Mouse (Mus musculus) heart, embryonic 11.5 days (tissue): ENCODE results near the gene F11r. TPM values are rescaled to one million over a fixed set of nuclear protein-coding genes. Genes with fewer than 3 reads are reported as not detected.

Source experiments
- ATAC-seq: fragments of 200-750 bp; cut with Nextera tagmentation; replicated peaks from 2 replicates; pipeline ENCODE4 v1.8.0; 2017; ENCODE audit warnings: moderate library complexity; ENCODE audit not compliant: insufficient number of reproducible peaks, low FRiP score, low TSS enrichment
- H3K27ac ChIP-seq: fragments of 300-500 bp; sonication (generic); 2 replicates; pipeline ENCODE4 v1.5.1; 2014; ENCODE audit warnings: mild to moderate bottlenecking, low read depth, low read length
- H3K27me3 ChIP-seq: fragments of 300-500 bp; sonication (generic); 2 replicates; pipeline ENCODE4 v1.6.1; 2014; ENCODE audit warnings: mild to moderate bottlenecking, low read length, mixed read lengths; ENCODE audit not compliant: control insufficient read depth, insufficient read depth
- H3K36me3 ChIP-seq: fragments of 300-500 bp; sonication (generic); 2 replicates; pipeline ENCODE4 v1.6.1; 2014; ENCODE audit warnings: mild to moderate bottlenecking, low read length, moderate library complexity, mixed read lengths; ENCODE audit not compliant: control insufficient read depth, insufficient read depth
- H3K4me1 ChIP-seq: fragments of 300-500 bp; sonication (generic); 2 replicates; pipeline ENCODE4 v1.6.1; 2014; ENCODE audit warnings: low read length; ENCODE audit not compliant: control insufficient read depth, insufficient read depth
- H3K4me2 ChIP-seq: fragments of 300-500 bp; sonication (generic); 2 replicates; pipeline ENCODE4 v1.6.1; 2014; ENCODE audit warnings: mild to moderate bottlenecking, moderate library complexity
- H3K4me3 ChIP-seq: fragments of 300-500 bp; sonication (generic); 2 replicates; pipeline ENCODE4 v1.5.1; 2014; ENCODE audit warnings: low read depth, low read length
- H3K9ac ChIP-seq: fragments of 300-500 bp; sonication (generic); 2 replicates; pipeline ENCODE4 v1.6.1; 2014; ENCODE audit warnings: mild to moderate bottlenecking, low read depth, low read length, moderate library complexity
- H3K9me3 ChIP-seq: fragments of 300-500 bp; sonication (generic); replicated peaks from 2 replicates; pipeline ENCODE4 v1.6.1; 2016; ENCODE audit warnings: low read length; ENCODE audit not compliant: control insufficient read depth
- WGBS: fragments of 180-500 bp; shearing (Covaris S2); extraction: QIAGEN DNeasy Blood & Tissue Kit; methylation state at CpG from one replicate; pipeline ENCODE4 v1.1.7; 2014; ENCODE audit not compliant: insufficient replicate concordance; 5-methylcytosine and 5-hydroxymethylcytosine counted together
- polyA plus RNA-seq: library from polyadenylated mRNA; unstranded; fragments of >200 nt; fragmentation: Nextera tagmentation; extraction: Ambion mirVana; gene quantifications from 2 replicates; pipeline ENCODE4 v1.2.1, GENCODE M21; 2014

The F11r gene
- polyA plus RNA-seq, 1 experiment from 2014 or later, result 64.1 TPM

GRCm38 (mm10) chr1:171503250-171503591, 65.9 kb downstream of the F11r start, which contains the start of gene Alyref2:
TSS of gene Alyref2 (plus strand) at chr1:171503478.
- H3K9ac ChIP-seq, result peak within 1 kb of the TSS; percentile 83
- H3K36me3 ChIP-seq, result no peaks in the 10 kb centered on the region
- under 1% methylated on average over 19 of the region's 19 CpGs for WGBS
- peak within 1 kb of the TSS; percentile 69 for H3K4me2 ChIP-seq
- no peaks in the 10 kb centered on the region for H3K4me1 ChIP-seq
- ATAC-seq, result peak; percentile 82
- no peaks in the 10 kb centered on the region for H3K9me3 ChIP-seq
- no peaks in the 10 kb centered on the region for H3K27me3 ChIP-seq
- H3K4me3 ChIP-seq, result peak within 1 kb of the TSS; percentile 63
- peak within 1 kb of the TSS; percentile 94 for H3K27ac ChIP-seq

GRCm38 (mm10) chr1:171503592-171504291, 66.4 kb downstream of the F11r start:
- peak overlapping the region; percentile 69 for H3K4me2 ChIP-seq
- peak; percentile 66 for ATAC-seq
- H3K4me3 ChIP-seq, result peak overlapping the region; percentile 63
- no peaks in the 10 kb centered on the region for H3K36me3 ChIP-seq
- no peaks in the 10 kb centered on the region for H3K27me3 ChIP-seq
- H3K4me1 ChIP-seq, result no peaks in the 10 kb centered on the region
- H3K9ac ChIP-seq, result peak overlapping the region; percentile 83
- H3K27ac ChIP-seq, result peak overlapping the region; percentile 94
- WGBS, result under 1% methylated on average over 53 of the region's 53 CpGs
- H3K9me3 ChIP-seq, result no peaks in the 10 kb centered on the region

- 76% methylated on average over 4 of the region's 4 CpGs for WGBS
- ATAC-seq, result no peak
- Histone ChIP-seq H3K9ac (no peak overlapping the region), H3K36me3 (no peaks in the 10 kb centered on the region), H3K27ac (no peak overlapping the region), H3K27me3 (no peaks in the 10 kb centered on the region), H3K4me2 (peak overlapping the region; percentile 69), H3K4me3 (peak overlapping the region; percentile 8; the same call in 1 of the 2 replicates), H3K4me1 (no peaks in the 10 kb centered on the region), H3K9me3 (no peaks in the 10 kb centered on the region)
These were observed 67.3 kb downstream of the F11r start for GRCm38 (mm10) chr1:171504586-171504985.

- Histone ChIP-seq H3K4me2 (no peak overlapping the region), H3K27ac (no peak overlapping the region), H3K4me1 (no peaks in the 10 kb centered on the region), H3K9me3 (no peaks in the 10 kb centered on the region), H3K4me3 (no peak overlapping the region), H3K9ac (no peak overlapping the region), H3K36me3 (no peaks in the 10 kb centered on the region), H3K27me3 (no peaks in the 10 kb centered on the region)
- ATAC-seq, result no peak
- 74% methylated on average over 2 of the region's 2 CpGs for WGBS
These were observed 75.9 kb downstream of the F11r start for GRCm38 (mm10) chr1:171513234-171513633.

GRCm38 (mm10) chr1:171513760-171514159, 76.4 kb downstream of the F11r start:
- Histone ChIP-seq H3K4me3 (no peak overlapping the region), H3K27me3 (no peaks in the 10 kb centered on the region), H3K9me3 (no peaks in the 10 kb centered on the region), H3K9ac (no peak overlapping the region), H3K4me1 (no peaks in the 10 kb centered on the region), H3K4me2 (no peak overlapping the region), H3K36me3 (no peaks in the 10 kb centered on the region), H3K27ac (no peak overlapping the region)
- no peak for ATAC-seq
- WGBS, result 84% methylated on average over 1 of the region's 1 CpGs

Other genes starting within 250 kb of the F11r start
- gene Pcp4l1, start 241.3 kb upstream of the F11r start, polyA plus RNA-seq, result 36.2 and 40.0 TPM in 2 replicates
- 0.11 and 0.19 TPM in 2 replicates for gene Nr1i3, start 223.6 kb upstream of the F11r start, polyA plus RNA-seq
- 44.1 and 53.2 TPM in 2 replicates for gene Tomm40l, start 215.0 kb upstream of the F11r start, polyA plus RNA-seq
- 13.6 and 55.4 TPM in 2 replicates for gene Apoa2, start 212.5 kb upstream of the F11r start, polyA plus RNA-seq
- gene Fcer1g, start 203.2 kb upstream of the F11r start, polyA plus RNA-seq, result 12.1 and 18.4 TPM in 2 replicates
- 1.5 and 1.7 TPM in 2 replicates for gene Adamts4, start 187.1 kb upstream of the F11r start, polyA plus RNA-seq
- 446 and 471 TPM in 2 replicates for gene Ndufs2, start 186.1 kb upstream of the F11r start, polyA plus RNA-seq
- gene B4galt3, start 167.2 kb upstream of the F11r start, polyA plus RNA-seq, result 48.4 and 49.4 TPM in 2 replicates
- 59.9 and 60.7 TPM in 2 replicates for gene Ppox, start 156.3 kb upstream of the F11r start, polyA plus RNA-seq
- 51.2 TPM in 2 replicates for gene Usp21, start 149.5 kb upstream of the F11r start, polyA plus RNA-seq
- 90.3 and 92.9 TPM in 2 replicates for gene Ufc1, start 142.5 kb upstream of the F11r start, polyA plus RNA-seq
- 40.4 and 45.4 TPM in 2 replicates for gene Dedd, start 108.4 kb upstream of the F11r start, polyA plus RNA-seq
- 24.8 and 30.9 TPM in 2 replicates for gene Nit1, start 91.9 kb upstream of the F11r start, polyA plus RNA-seq
- 49.5 and 51.3 TPM in 2 replicates for gene Pfdn2, start 91.9 kb upstream of the F11r start, polyA plus RNA-seq
- 0.49 and 0.51 TPM in 2 replicates for gene Klhdc9, start 76.7 kb upstream of the F11r start, polyA plus RNA-seq
- gene Nectin4, start 67.4 kb upstream of the F11r start, polyA plus RNA-seq, result 0.08 and 0.20 TPM in 2 replicates
- 0.18 and 0.44 TPM in 2 replicates for gene Arhgap30, start 48.6 kb upstream of the F11r start, polyA plus RNA-seq
- 53.3 and 68.2 TPM in 2 replicates for gene Usf1, start 26.2 kb upstream of the F11r start, polyA plus RNA-seq
- 0.45 and 1.7 TPM in 2 replicates for gene Tstd1, start 18.7 kb upstream of the F11r start, polyA plus RNA-seq
- 12.3 and 12.7 TPM in 2 replicates for gene Alyref2, start 65.9 kb downstream of the F11r start, polyA plus RNA-seq
- gene Itln1, start 97.8 kb downstream of the F11r start, polyA plus RNA-seq, result not detected in 2 replicates
- not detected in 2 replicates for gene Cd244a, start 121.7 kb downstream of the F11r start, polyA plus RNA-seq
- not detected in 2 replicates for gene Ly9, start 169.9 kb downstream of the F11r start, polyA plus RNA-seq
- not detected in 2 replicates for gene Slamf7, start 215.5 kb downstream of the F11r start, polyA plus RNA-seq
- 0.18 and 0.53 TPM in 2 replicates for gene Cd48, start 244.5 kb downstream of the F11r start, polyA plus RNA-seq